Mouse (Mus musculus) kidney, postnatal 14 days (tissue): ENCODE data around the gene Tnn.

ENCODE experiments used
- DNase-seq: peaks from one replicate; pipeline ENCODE4 v3.0.0; 2022; ENCODE audit warnings: mixed read lengths

Gene Tnn

GRCm38 (mm10) chr1:160080800-160081436 lies 72.5 kb downstream of the Tnn start:
- peak; percentile 83 for DNase-seq

GRCm38 (mm10) chr1:160078882-160079661 lies 74.3 kb downstream of the Tnn start:
- peak; percentile 52 for DNase-seq

GRCm38 (mm10) chr1:160064547-160065144 lies 88.7 kb downstream of the Tnn start:
- no peak for DNase-seq

GRCm38 (mm10) chr1:160061725-160062366 lies 91.5 kb downstream of the Tnn start:
- DNase-seq: no peak

- DNase-seq: no peak
Measured at GRCm38 (mm10) chr1:160061321-160061720, 92.1 kb downstream of the Tnn start.

- no peak for DNase-seq
Measured at GRCm38 (mm10) chr1:160060542-160060941, 92.8 kb downstream of the Tnn start.

- DNase-seq: no peak
Measured at GRCm38 (mm10) chr1:160059908-160060307, 93.5 kb downstream of the Tnn start.

GRCm38 (mm10) chr1:160057657-160058056 lies 95.7 kb downstream of the Tnn start:
- peak; percentile 63 for DNase-seq

- no peak for DNase-seq
Measured at GRCm38 (mm10) chr1:160054366-160055078, 98.9 kb downstream of the Tnn start.

- no peak for DNase-seq
Measured at GRCm38 (mm10) chr1:160053510-160054305, 99.7 kb downstream of the Tnn start.

- DNase-seq: no peak
Measured at GRCm38 (mm10) chr1:160052556-160053315, 100.6 kb downstream of the Tnn start.

GRCm38 (mm10) chr1:160050898-160051297 lies 102.5 kb downstream of the Tnn start:
- no peak for DNase-seq

- DNase-seq: no peak
Measured at GRCm38 (mm10) chr1:160049131-160049880, 104.1 kb downstream of the Tnn start.

- no peak for DNase-seq
Measured at GRCm38 (mm10) chr1:160047481-160047931, 105.9 kb downstream of the Tnn start.

GRCm38 (mm10) chr1:160046786-160047185 lies 106.6 kb downstream of the Tnn start:
- no peak for DNase-seq

GRCm38 (mm10) chr1:160045971-160046370 lies 107.4 kb downstream of the Tnn start:
- DNase-seq: no peak

- peak; percentile 36 for DNase-seq
Measured at GRCm38 (mm10) chr1:160045056-160045715, 108.2 kb downstream of the Tnn start.

- peak; percentile 86 for DNase-seq
Measured at GRCm38 (mm10) chr1:160044237-160045021, 109.0 kb downstream of the Tnn start, which contains the start of gene 4930523C07Rik. 4930523C07Rik (plus strand) TSS chr1:160044382.
